Mouse (Mus musculus) CH12.LX (cell line): ENCODE results near the gene Olfml2a. TPM values are rescaled to one million over a fixed set of nuclear protein-coding genes. Genes with fewer than 3 reads are reported as not detected.

ENCODE experiments used
- DNase-seq: peaks from one replicate; pipeline ENCODE4 v3.0.0-alpha.2; 2013; ENCODE audit errors: extremely low read depth
- H3K27ac ChIP-seq: 2 replicates; pipeline ENCODE4 v1.5.1; 2012; ENCODE audit warnings: low read depth, mild to moderate bottlenecking, control low read depth, moderate library complexity; ENCODE audit not compliant: insufficient read depth
- H3K27me3 ChIP-seq: replicated peaks from 2 replicates; pipeline ENCODE3; 2012; ENCODE audit warnings: inconsistent platforms
- H3K36me3 ChIP-seq, 2 experiments: replicated peaks in 1 of 2; 2 replicates each; pipeline versions ENCODE3 to v1.6.1; 2012; ENCODE audit warnings: inconsistent platforms in 1 of 2, low read length in 1 of 2, mild to moderate bottlenecking in 1 of 2, mixed read lengths in 1 of 2, moderate library complexity in 1 of 2; ENCODE audit not compliant: control insufficient read depth in 1 of 2, insufficient read depth in 1 of 2
- H3K4me1 ChIP-seq, 2 experiments: 2 replicates each; pipeline ENCODE4 v1.6.1; 2012; ENCODE audit warnings: inconsistent platforms in 1 of 2, moderate library complexity in 1 of 2; ENCODE audit not compliant: insufficient read depth in 2 of 2, control insufficient read depth in 1 of 2
- H3K4me2 ChIP-seq: 2 replicates; pipeline ENCODE4 v1.6.1; 2012; ENCODE audit warnings: low read depth, mild to moderate bottlenecking, control low read depth; ENCODE audit not compliant: poor library complexity, insufficient read depth, severe bottlenecking
- H3K4me3 ChIP-seq, 3 experiments: fragments of 150-350 bp in 1 of 3; sonication (generic) in 1 of 3; replicated peaks in 1 of 3; 2 replicates each; pipeline versions ENCODE3 to v1.5.1; 2011 to 2012; ENCODE audit warnings: low read depth in 2 of 3, low read length in 2 of 3, mild to moderate bottlenecking in 2 of 3, moderate library complexity in 2 of 3, control low read depth in 1 of 3, improper control_type of control experiment in 1 of 3, inconsistent platforms in 1 of 3, mixed read lengths in 1 of 3; ENCODE audit not compliant: poor library complexity in 1 of 3
- H3K79me2 ChIP-seq: replicated peaks from 2 replicates; pipeline ENCODE4 v1.6.1; 2012; ENCODE audit warnings: mild to moderate bottlenecking, moderate library complexity; ENCODE audit not compliant: control insufficient read depth, poor library complexity, insufficient read depth, severe bottlenecking; ENCODE audit errors: extremely low read depth
- H3K9ac ChIP-seq: 2 replicates; pipeline ENCODE4 v1.6.1; 2012; ENCODE audit warnings: low read depth, mild to moderate bottlenecking, control low read depth, moderate library complexity; ENCODE audit not compliant: insufficient read depth
- H3K9me3 ChIP-seq: replicated peaks from 2 replicates; pipeline ENCODE3; 2012; ENCODE audit warnings: low read length, inconsistent platforms, mixed read lengths
- BHLHE40 ChIP-seq: IDR thresholded peaks from 2 replicates; pipeline ENCODE4 v1.6.1; 2011; ENCODE audit warnings: mild to moderate bottlenecking, low read depth, low read length, improper control_type of control experiment
- CTCF ChIP-seq, 2 experiments: IDR thresholded peaks in 1 of 2; conservative IDR thresholded peaks in 1 of 2; 2 replicates each; pipeline ENCODE4 v1.5.1; 2011 to 2012; ENCODE audit warnings: low read depth in 2 of 2, low read length in 2 of 2, improper control_type of control experiment in 1 of 2, inconsistent platforms in 1 of 2, mild to moderate bottlenecking in 1 of 2, moderate library complexity in 1 of 2
- E2F4 ChIP-seq: IDR thresholded peaks from 2 replicates; pipeline ENCODE4 v1.6.1; 2011; ENCODE audit warnings: low read depth, low read length, improper control_type of control experiment; ENCODE audit not compliant: insufficient replicate concordance
- ELF1 ChIP-seq: IDR thresholded peaks from 2 replicates; pipeline ENCODE4 v1.6.1; 2014; ENCODE audit warnings: low read depth, mild to moderate bottlenecking, inconsistent platforms, low read length, improper control_type of control experiment
- HCFC1 ChIP-seq: IDR thresholded peaks from 2 replicates; pipeline ENCODE4 v1.6.1; 2012; ENCODE audit warnings: low read depth, mild to moderate bottlenecking, inconsistent platforms, low read length, improper control_type of control experiment
- MAFK ChIP-seq: IDR thresholded peaks from 2 replicates; pipeline ENCODE4 v1.6.1; 2011; ENCODE audit warnings: low read length, improper control_type of control experiment; ENCODE audit not compliant: insufficient replicate concordance
- MEF2A ChIP-seq: IDR thresholded peaks from 2 replicates; pipeline ENCODE4 v1.6.1; 2014; ENCODE audit warnings: low read depth, mild to moderate bottlenecking, inconsistent platforms, low read length, improper control_type of control experiment, borderline replicate concordance
- NRF1 ChIP-seq: IDR thresholded peaks from 2 replicates; pipeline ENCODE4 v1.6.1; 2014; ENCODE audit warnings: low read depth, mild to moderate bottlenecking, inconsistent platforms, low read length, improper control_type of control experiment, moderate library complexity
- PAX5 ChIP-seq: IDR thresholded peaks from 2 replicates; pipeline ENCODE4 v1.6.1; 2012; ENCODE audit warnings: low read length, inconsistent platforms, mixed read lengths
- POLR2AphosphoS2 ChIP-seq: IDR thresholded peaks from 2 replicates; pipeline ENCODE4 v1.6.1; 2011; ENCODE audit warnings: low read depth, low read length, improper control_type of control experiment
- ZMIZ1 ChIP-seq: IDR thresholded peaks from 2 replicates; pipeline ENCODE4 v1.6.1; 2012; ENCODE audit warnings: low read depth, mild to moderate bottlenecking, inconsistent platforms, low read length, improper control_type of control experiment
- ZNF384 ChIP-seq: IDR thresholded peaks from 2 replicates; pipeline ENCODE4 v1.6.1; 2012; ENCODE audit warnings: low read depth, low read length, improper control_type of control experiment, inconsistent platforms
- dilution Hi-C: fragments of 300-500 bp; cut with MboI; formaldehyde crosslinking; loops from 2 replicates; pipeline ENCODE4 v1.14.3; 2020; ENCODE audit warnings: low sequenced_read_pairs; ENCODE audit not compliant: extremely low pct_unique_long_range_greater_than_20kb, extremely low pct_ligation_motif_present
- in situ Hi-C: fragments of 300-500 bp; cut with MboI; formaldehyde crosslinking; loops from 3 replicates; pipeline ENCODE4 v1.14.3; 2019; ENCODE audit warnings: low sequenced_read_pairs, low pct_ligation_motif_present, low pct_unique_long_range_greater_than_20kb, mixed read lengths
- polyA plus RNA-seq: library from polyadenylated mRNA; unstranded; fragments of >175 nt; gene quantifications from 2 replicates; pipeline ENCODE4 v1.2.1, GENCODE M21; 2012; ENCODE audit warnings: low read depth; ENCODE audit not compliant: insufficient read length
- total RNA-seq, 2 experiments: library from RNA; depleted of rRNA; stranded (reverse); fragments of 300-350 nt in 1 of 2; fragments of >200 nt in 1 of 2; gene quantifications; 2 replicates each; pipeline ENCODE4 v1.2.3; 2012 to 2014

Gene Olfml2a
- total and polyA plus RNA-seq, 3 experiments, result 4.3 to 8.5 (median 5.5) TPM

DNA sequence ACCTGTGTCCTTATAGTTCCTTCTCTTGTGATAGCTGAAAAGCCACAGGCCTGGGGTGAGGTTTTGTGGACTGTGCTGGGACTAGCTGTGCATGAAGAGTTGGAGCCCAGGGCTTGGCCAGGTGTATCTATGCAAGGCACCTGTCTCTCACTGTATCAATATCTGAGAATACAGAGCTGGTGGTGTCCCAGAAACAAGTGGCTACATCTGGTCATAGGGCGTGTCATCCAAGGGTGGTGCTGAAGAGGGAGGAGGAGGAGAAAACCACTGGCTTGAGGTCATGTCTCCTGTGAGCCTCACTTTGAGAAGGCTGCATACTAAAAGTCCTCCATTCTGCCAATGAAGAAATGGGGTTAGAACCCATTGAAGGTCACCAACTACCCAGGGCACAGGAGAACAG lies 6.2 kb downstream of the Olfml2a start:
- peaks cover 26 to 51% of the 10 kb centered on the region in 2 experiments for H3K4me1 ChIP-seq
- no peak overlapping the region for H3K4me3 ChIP-seq
- H3K79me2 ChIP-seq, result no peaks in the 10 kb centered on the region
- in situ Hi-C loops, result no loop called here
- no peak for DNase-seq
- peaks cover 0 to 18% of the 10 kb centered on the region in 2 experiments for H3K36me3 ChIP-seq
- H3K9me3 ChIP-seq, result peaks cover 2% of the 10 kb centered on the region
- no peak overlapping the region for H3K27ac ChIP-seq
- dilution Hi-C loops, result no loop called here
- TF ChIP-seq MAFK (no peak), POLR2AphosphoS2 (no peak), ZMIZ1 (no peak), BHLHE40 (no peak), PAX5 (no peak), MEF2A (no peak), ELF1 (no peak)
- H3K27me3 ChIP-seq, result no peaks in the 10 kb centered on the region
- H3K4me2 ChIP-seq, result no peak overlapping the region
- no peak overlapping the region for H3K9ac ChIP-seq

DNA sequence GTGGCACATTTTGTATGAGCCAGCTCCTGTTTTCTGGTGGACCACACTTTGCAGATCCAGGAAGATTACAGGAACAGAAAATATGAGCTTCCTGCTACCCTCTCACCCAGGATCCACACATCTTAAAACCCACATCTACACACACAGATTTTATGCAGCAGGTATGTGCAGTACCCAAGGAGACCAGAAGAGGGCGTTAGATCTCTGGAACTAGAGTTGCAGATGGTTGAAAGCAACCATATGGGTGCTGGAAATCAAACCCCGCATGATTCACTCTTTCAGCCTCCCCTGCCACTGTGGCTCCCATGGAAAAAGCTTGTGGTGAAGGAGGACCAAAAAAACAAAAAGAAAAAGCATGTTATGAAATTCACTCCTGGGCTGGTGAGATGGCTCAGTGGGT lies 7.3 kb downstream of the Olfml2a start:
- in situ Hi-C loops (no loop called here), dilution Hi-C loops (no loop called here)
- peaks cover 2% of the 10 kb centered on the region for H3K9me3 ChIP-seq
- H3K27ac ChIP-seq, result no peak overlapping the region
- H3K4me2 ChIP-seq, result no peak overlapping the region
- H3K4me3 ChIP-seq, result no peak overlapping the region
- DNase-seq, result no peak
- H3K27me3 ChIP-seq, result no peaks in the 10 kb centered on the region
- no peaks in the 10 kb centered on the region for H3K79me2 ChIP-seq
- H3K36me3 ChIP-seq, result peaks cover 0 to 18% of the 10 kb centered on the region in 2 experiments
- H3K4me1 ChIP-seq, result peaks cover 26 to 50% of the 10 kb centered on the region in 2 experiments
- no peak for TF ChIP-seq E2F4
- TF ChIP-seq CTCF (conservative IDR thresholded peaks at IDR 0.05 in 1 of 2, IDR thresholded peaks at IDR 0.05 in 1 of 2; ENCODE audit: low read depth in 2 of 2, low read length in 2 of 2), result peak in 1 of 2 experiments; percentile 38; a peak in 3 of 4 replicates
- no peak for TF ChIP-seq ZNF384
- TF ChIP-seq NRF1, result no peak
- no peak for TF ChIP-seq HCFC1
- H3K9ac ChIP-seq, result no peak overlapping the region

DNA sequence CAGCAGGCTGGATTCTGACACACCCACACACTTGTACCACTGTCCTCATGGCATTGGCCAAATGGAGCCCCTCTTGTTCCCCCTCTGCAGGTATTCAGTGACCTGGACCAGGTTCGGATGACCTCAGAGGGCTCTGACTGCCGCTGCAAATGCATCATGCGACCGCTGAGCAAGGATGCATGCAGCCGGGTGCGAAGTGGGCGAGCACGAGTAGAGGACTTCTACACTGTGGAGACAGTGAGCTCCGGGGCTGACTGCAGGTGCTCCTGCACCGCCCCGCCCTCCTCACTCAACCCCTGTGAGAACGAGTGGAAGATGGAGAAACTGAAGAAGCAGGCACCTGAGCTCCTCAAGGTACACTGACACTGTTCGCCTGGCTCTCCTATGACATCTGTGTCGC lies 9.6 kb downstream of the Olfml2a start:
- no peak for TF ChIP-seq ZNF384
- dilution Hi-C loops, result no loop called here
- DNase-seq, result no peak
- Histone ChIP-seq H3K36me3 (peaks cover 0 to 18% of the 10 kb centered on the region in 2 experiments), H3K27ac (no peak overlapping the region), H3K4me2 (no peak overlapping the region), H3K4me1 (peaks cover 24 to 49% of the 10 kb centered on the region in 2 experiments), H3K9me3 (peaks cover 2% of the 10 kb centered on the region), H3K27me3 (no peaks in the 10 kb centered on the region), H3K4me3 (no peak overlapping the region), H3K79me2 (no peaks in the 10 kb centered on the region), H3K9ac (no peak overlapping the region)
- in situ Hi-C loops, result no loop called here
